Mouse (Mus musculus) megakaryocyte, embryonic 14.5 days (primary cell): ENCODE measurements at regions not wholly inside any gene's neighbourhood (a gene's known extent, or its start where the extent isn't known, plus 50 kb on each side); places are given as distances from the start of the nearest gene placed in this dataset.

Experiments
- FLI1 ChIP-seq: IDR thresholded peaks from 2 replicates; pipeline ENCODE4 v1.6.1; 2012; ENCODE audit warnings: low read length, inconsistent platforms, mixed read lengths
- GATA1 ChIP-seq: IDR thresholded peaks from 3 replicates; pipeline ENCODE4 v1.6.1; 2012; ENCODE audit warnings: mixed read lengths, low read length, inconsistent platforms, borderline replicate concordance

GRCm38 (mm10) chr6:66077445-66077844 lies 125.0 kb downstream of the 4930544G11Rik start:
- no peak for TF ChIP-seq GATA1
- TF ChIP-seq FLI1 = no peak
